Mouse (Mus musculus) right cerebral cortex, postnatal 25 days (tissue): ENCODE results near the gene Trpm3.
"Not testable (repeated sequence)": the region's sequence is repeated elsewhere in the genome, so short reads cannot be mapped to it uniquely, and the experiment has no call there.

Experiments used
- DNase-seq: peaks from one replicate; pipeline ENCODE4 v3.0.0; 2022

Gene Trpm3

GRCm38 (mm10) chr19:23000293-23000692 lies 861.4 kb downstream of the Trpm3 start:
- no peak for DNase-seq

DNA sequence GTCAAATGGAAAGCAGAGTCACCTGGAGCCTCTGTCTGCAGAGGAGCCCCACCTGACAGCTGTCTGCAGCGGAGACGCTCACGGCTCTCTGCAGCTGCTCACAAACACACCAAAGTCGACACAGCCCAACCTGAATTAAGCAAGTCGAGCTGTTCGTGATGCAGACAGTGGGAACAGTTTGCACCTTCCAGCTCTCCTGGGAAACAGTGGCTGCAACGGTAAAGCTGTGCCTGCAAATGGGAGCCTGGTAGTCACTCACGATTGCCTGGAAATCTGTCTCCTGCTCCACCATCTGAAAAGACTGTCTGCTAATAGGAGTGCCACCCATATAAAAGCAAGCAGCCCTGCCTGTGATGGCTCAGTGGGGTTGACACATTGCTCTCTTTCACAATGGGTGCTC lies 865.0 kb downstream of the Trpm3 start:
- peak; percentile 50 for DNase-seq

DNA sequence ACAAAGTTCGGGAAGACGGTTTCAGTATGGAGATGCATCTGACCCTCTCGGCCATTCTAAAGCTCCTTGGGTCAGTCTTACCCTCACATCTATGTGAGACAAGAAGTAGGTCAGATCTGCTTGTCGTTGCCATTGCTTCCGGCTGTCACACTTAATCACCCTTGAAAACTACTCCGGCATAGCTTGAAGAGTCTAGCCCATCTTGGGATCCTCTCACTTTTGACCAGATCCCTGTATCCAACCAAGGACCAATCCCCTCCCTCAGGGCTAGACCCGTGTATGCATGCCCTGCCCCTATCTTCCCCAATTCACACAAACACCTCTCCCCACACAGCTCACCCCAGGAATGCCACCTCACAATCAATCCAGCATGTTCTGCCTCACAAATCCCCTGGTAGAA lies 867.0 kb downstream of the Trpm3 start:
- DNase-seq: no peak

- no peak for DNase-seq
Measured at GRCm38 (mm10) chr19:23006517-23007273, 867.8 kb downstream of the Trpm3 start.

DNA sequence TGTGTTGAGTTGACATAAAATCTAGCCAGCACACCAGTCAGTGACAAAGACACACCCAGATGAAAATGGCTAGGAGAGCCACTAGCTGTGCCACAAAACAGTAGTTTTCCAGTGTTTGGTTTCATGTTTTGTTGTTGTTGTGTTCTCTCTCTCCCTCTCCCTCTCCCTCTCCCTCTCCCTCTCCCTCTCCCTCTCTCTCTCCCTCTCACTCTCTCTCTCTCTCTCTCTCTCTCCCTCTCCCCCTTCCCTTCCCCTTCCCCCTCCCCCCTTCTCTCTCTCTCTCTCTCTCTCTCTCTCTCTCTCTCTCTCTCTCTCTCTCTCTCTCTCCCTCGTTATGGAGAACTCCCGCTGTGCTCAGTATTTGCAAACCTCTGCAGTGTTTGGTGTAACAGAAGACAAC lies 874.8 kb downstream of the Trpm3 start:
- no peak for DNase-seq

GRCm38 (mm10) chr19:23015516-23015915 lies 876.7 kb downstream of the Trpm3 start:
- no peak for DNase-seq

- no peak for DNase-seq
Measured at GRCm38 (mm10) chr19:23018186-23018727, 879.4 kb downstream of the Trpm3 start.

GRCm38 (mm10) chr19:23022902-23023301 lies 884.1 kb downstream of the Trpm3 start:
- DNase-seq: no peak

GRCm38 (mm10) chr19:23023316-23023960 lies 884.6 kb downstream of the Trpm3 start:
- no peak for DNase-seq

GRCm38 (mm10) chr19:23024821-23025220 lies 886.0 kb downstream of the Trpm3 start:
- DNase-seq: no peak

DNA sequence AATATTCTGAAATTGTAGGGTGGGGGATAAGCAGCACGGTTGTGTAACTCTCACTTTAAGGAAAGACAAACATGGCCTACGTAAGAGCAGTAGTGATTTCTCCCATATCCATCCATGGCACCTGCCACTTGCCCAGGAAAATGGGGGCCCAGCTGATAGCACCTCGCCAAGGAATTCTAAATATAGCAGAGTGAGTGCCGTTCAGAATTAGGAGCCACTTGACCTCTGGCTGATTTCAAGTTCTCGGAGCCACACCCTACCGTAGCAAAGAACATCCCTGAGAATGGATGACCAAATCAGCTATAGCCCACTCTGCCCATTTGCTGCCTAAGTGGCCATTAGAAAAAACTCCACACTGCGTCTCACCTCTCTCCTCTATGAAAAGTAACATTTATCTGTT lies 887.6 kb downstream of the Trpm3 start:
- DNase-seq: no peak

GRCm38 (mm10) chr19:23028283-23028682 lies 889.4 kb downstream of the Trpm3 start:
- DNase-seq: no peak

DNA sequence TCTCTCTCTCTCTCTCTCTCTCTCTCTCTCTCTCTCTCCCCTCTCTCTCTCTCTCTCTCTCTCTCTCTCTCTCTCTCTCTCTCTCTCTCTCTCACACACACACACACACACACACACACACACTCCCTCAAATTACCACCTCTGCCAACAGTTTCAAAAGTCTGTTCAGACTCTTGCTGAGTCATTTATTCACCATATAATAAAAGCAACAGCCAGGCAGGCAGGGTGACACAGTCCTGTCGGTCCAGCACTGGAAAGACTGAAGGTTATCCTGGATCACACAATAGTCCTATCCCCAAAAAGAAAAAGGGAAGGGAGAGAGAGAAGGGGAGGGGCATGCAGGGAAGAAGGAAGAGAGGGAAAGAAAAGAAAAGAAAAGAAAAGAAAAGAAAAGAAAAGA lies 894.5 kb downstream of the Trpm3 start:
- DNase-seq: not testable (repeated sequence)

- DNase-seq: no peak
Measured at GRCm38 (mm10) chr19:23034117-23034516, 895.3 kb downstream of the Trpm3 start.

DNA sequence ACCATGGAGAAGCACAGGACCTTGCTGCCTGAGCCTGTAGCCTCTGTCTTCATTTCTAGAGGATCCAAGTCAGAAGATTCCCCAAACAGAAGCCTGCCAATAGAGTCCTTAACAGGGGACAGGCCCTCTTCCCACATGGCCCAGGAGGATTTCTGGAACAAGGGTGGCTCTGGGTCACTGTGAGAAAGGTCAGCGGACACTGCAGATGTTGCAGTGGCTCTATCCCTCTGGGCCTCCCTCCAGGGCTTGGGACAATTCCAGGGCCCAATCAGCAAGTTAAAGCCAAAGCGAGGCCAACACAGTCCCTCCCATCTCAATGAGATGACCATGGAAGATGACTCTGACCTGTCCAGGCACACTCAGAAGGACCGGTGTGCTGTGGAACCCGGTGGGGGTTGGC lies 896.1 kb downstream of the Trpm3 start:
- no peak for DNase-seq

DNA sequence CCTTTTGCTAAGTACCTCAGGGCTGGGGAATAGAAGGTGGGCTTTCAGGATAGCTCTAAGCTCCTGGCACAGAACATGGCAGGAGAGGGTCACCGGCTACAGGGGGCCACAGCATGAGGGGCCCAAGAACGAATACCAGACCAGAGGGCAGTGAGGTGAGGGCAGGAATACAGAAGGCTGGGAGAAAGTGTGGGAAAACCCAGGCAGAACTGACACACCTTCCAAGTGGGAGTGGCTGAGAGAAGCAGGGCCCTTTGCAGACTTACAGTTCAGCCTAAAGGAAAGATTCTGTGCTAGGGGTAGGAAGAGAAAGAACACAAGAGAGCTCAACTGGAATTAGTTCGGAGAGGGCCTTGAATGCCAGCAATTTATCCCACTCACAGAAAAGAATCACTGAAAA lies 896.9 kb downstream of the Trpm3 start:
- no peak for DNase-seq

DNA sequence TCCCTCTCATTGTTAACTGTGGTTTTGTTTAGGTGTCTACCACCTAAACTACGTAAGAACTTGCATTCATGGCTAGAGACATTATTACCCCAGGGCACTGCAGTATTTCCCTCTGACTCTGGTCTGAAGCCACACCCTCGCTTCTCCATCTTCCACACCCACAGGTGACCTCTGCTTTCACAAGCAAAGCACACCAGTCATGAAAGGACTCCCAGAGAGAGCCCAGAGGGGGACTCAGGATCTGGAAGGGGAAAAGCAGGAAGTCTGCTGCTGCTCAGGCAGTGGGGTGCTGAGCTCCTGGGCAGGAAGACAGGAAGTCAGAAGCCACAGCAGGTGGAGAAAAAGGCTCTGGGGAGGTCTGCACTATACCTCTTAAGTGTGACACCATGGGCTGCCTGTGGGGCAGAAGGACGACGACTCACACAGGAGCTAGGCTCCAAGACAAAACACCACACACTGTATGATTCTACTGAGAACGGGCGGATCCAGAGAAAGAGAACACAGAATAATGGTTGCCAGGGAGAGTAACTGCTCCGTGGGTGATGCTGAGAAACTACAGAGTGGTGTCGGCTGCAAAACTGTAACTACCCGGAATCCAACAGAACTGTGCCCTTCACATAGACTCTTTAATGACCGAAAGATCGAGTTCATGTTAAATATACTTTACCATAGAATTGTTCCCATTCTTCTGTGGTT lies 898.1 kb downstream of the Trpm3 start:
- DNase-seq: peak; percentile 31

DNA sequence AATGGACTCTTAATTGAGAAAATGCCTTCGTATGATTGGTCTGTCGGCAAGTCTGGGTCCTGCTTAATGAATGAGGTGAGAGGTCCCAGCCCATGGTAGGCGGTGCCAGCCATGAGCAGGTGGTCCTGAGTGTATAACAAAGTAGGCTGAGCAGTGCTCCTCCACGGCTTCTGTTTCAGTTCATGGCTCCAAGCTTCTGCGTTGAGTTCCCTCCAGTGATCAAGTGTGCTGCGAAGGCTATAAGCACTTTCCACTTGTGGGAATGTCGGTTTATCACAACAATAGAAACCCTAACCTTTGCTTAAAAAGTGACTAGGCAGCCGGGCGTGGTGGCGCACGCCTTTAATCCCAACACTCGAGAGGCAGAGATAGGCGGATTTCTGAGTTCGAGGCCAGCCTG lies 898.7 kb downstream of the Trpm3 start:
- no peak for DNase-seq

GRCm38 (mm10) chr19:23038321-23038720 lies 899.5 kb downstream of the Trpm3 start:
- DNase-seq: no peak

DNA sequence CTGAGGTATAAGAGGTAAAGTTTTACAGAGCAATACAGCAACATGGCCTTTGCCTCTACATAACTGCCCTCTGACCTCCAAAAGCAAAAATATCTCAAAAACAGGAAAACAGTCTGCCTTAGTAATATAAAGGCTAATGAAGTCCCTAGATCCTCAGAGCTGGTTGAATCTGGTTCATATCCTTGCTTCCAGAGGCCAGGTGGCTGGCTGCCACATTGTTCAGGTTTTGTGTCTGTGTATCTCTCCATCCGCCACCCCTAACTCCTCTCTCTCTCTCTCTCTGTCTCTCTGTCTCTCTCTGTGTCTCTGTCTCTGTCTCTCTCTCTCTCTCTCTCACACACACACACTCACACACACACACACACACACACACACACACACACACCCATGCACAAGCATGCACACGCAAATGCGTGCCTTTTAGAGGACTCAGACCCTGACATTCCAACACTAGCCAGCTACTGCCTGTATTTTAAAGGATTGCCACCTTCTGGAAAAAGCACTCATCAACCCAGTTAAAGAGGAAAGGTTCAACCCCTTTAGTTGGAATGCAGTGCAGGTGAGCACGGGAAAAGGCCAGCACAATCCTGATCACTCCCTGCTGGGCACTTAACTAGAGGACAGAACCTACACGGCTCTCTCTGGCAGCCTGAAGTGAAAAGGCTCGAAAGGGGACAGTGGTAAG lies 902.8 kb downstream of the Trpm3 start:
- DNase-seq: no peak

DNA sequence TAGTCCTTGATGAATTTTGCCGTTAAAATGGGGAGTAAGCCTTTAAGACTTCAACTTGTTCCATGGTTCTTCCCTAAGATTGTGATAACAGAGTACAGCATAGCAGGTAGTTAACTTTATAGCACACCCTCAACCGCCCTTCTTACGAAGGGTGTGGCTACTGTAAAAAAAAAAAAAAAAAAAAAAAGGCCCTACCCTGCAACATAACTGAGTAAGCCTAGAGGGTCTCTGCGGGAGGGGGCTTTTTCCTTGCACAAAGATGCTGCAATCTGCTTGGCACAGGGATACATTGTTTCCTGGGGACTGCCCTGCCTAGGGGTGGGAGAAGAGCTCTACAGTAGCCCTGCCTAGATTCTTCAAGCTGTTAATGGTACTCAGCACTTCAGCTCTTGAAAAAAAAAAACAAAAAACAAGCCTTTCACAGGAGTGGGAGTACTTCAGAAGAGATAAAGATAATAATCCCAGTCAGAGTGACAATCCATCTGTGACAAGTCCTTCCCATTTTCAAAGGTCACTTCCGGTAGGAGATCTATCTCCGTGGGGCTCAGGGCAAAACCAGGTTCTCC lies 903.4 kb downstream of the Trpm3 start:
- DNase-seq: no peak

- no peak for DNase-seq
Measured at GRCm38 (mm10) chr19:23043699-23044098, 904.9 kb downstream of the Trpm3 start.
